ENCODE assay signal across 7 mouse cellular contexts in genomic region chr19:21373073-21373755, GRCm38 (mm10).
DNase-seq lines count a peak whose midpoint lies in the region; ATAC-seq and TF ChIP-seq lines count a peak whose summit lies in the region.

No protein-coding gene starts in this region.

- 48% methylated on average over 11 of the region's 11 CpGs for WGBS in hindbrain, postnatal 0 days
- WGBS in limb, embryonic 15.5 days = 26% methylated on average over 11 of the region's 11 CpGs
- WGBS in neural tube, embryonic 13.5 days = 48% methylated on average over 11 of the region's 11 CpGs

- H3K9me3 ChIP-seq in hindbrain, postnatal 0 days (ENCODE audit: low read length) = no peaks in the 10 kb centered on the region
- no peaks in the 10 kb centered on the region for H3K9me3 ChIP-seq in limb, embryonic 15.5 days
- no peaks in the 10 kb centered on the region for H3K9me3 ChIP-seq in neural tube, embryonic 13.5 days

- H3K36me3 ChIP-seq in hindbrain, postnatal 0 days (ENCODE audit: insufficient read depth, low read length) = no peaks in the 10 kb centered on the region
- no peaks in the 10 kb centered on the region for H3K36me3 ChIP-seq in limb, embryonic 15.5 days
- no peaks in the 10 kb centered on the region for H3K36me3 ChIP-seq in neural tube, embryonic 13.5 days

- H3K27ac ChIP-seq in hindbrain, postnatal 0 days = no peak overlapping the region
- no peak overlapping the region for H3K27ac ChIP-seq in limb, embryonic 15.5 days
- no peak overlapping the region for H3K27ac ChIP-seq in neural tube, embryonic 13.5 days (replicated peaks)

- no peaks in the 10 kb centered on the region for H3K27me3 ChIP-seq in hindbrain, postnatal 0 days (ENCODE audit: insufficient read depth, low read length)
- no peaks in the 10 kb centered on the region for H3K27me3 ChIP-seq in limb, embryonic 15.5 days
- H3K27me3 ChIP-seq in neural tube, embryonic 13.5 days = no peaks in the 10 kb centered on the region

- H3K4me1 ChIP-seq in hindbrain, postnatal 0 days (ENCODE audit: insufficient read depth, low read length) = no peaks in the 10 kb centered on the region
- no peaks in the 10 kb centered on the region; the same call in 1 of the 2 replicates for H3K4me1 ChIP-seq in limb, embryonic 15.5 days
- no peaks in the 10 kb centered on the region for H3K4me1 ChIP-seq in neural tube, embryonic 13.5 days (replicated peaks)

- ATAC-seq in hindbrain, postnatal 0 days = peak; percentile 77; the same call in 1 of the 2 replicates
- no peak for ATAC-seq in limb, embryonic 15.5 days (ENCODE audit: insufficient number of reproducible peaks, low FRiP score, low TSS enrichment, low read depth)
- ATAC-seq in neural tube, embryonic 13.5 days (ENCODE audit: low read depth) = peak; percentile 60

- no peak overlapping the region for H3K9ac ChIP-seq in hindbrain, postnatal 0 days (replicated peaks; ENCODE audit: low read length)
- H3K9ac ChIP-seq in limb, embryonic 15.5 days = no peak overlapping the region
- no peak overlapping the region for H3K9ac ChIP-seq in neural tube, embryonic 13.5 days

- TF ChIP-seq CTCF in hindbrain, postnatal 0 days (IDR thresholded peaks at IDR 0.05; ENCODE audit: low read depth) = peak; percentile 86

- H3K4me2 ChIP-seq in hindbrain, postnatal 0 days (ENCODE audit: low read depth, low read length) = 0 out of 2 replicates have a peak overlapping the region, but pooled peaks have one; percentile 8
- peak overlapping the region; percentile 8 for H3K4me2 ChIP-seq in limb, embryonic 15.5 days
- H3K4me2 ChIP-seq in neural tube, embryonic 13.5 days = no peak overlapping the region

- peak; percentile 40 for DNase-seq in urinary bladder, postnatal 14 days (ENCODE audit: low spot score)
- no peak for DNase-seq in urinary bladder, postnatal 4 days (ENCODE audit: low spot score in 2 of 2)
- DNase-seq in c-Kit-positive CD71-positive TER-119-negative erythroid progenitor cells, embryonic 14.5 days (ENCODE audit: low read depth) = peak; percentile 46
- peak; percentile 51 for DNase-seq in fibroblast of lung, adult 2 months (ENCODE audit: low read depth)
- peak; percentile 88 for DNase-seq in hindbrain, postnatal 0 days (ENCODE audit: low spot score)

- H3K4me3 ChIP-seq in hindbrain, postnatal 0 days (ENCODE audit: low read length) = no peak overlapping the region
- H3K4me3 ChIP-seq in limb, embryonic 15.5 days = no peak overlapping the region
- no peak overlapping the region for H3K4me3 ChIP-seq in neural tube, embryonic 13.5 days

Comparison
In these comparisons a context has a peak if more than half of its experiments do, and no peak if none do; other contexts are left out.
1. DNase-seq: peak in urinary bladder, postnatal 14 days (single experiment), c-Kit-positive CD71-positive TER-119-negative erythroid progenitor cells, embryonic 14.5 days (single experiment), fibroblast of lung, adult 2 months (single experiment) and hindbrain, postnatal 0 days (single experiment); none in urinary bladder, postnatal 4 days (0 of 2).